Mouse (Mus musculus): ENCODE results near the gene 4930562C15Rik. TPM values are rescaled to one million over a fixed set of nuclear protein-coding genes. Genes with fewer than 3 reads are reported as not detected.
A peak's percentile ranks its signal among the peaks of the same experiment; 100 is the strongest.

The 4930562C15Rik gene
- polyA plus RNA-seq, 1 experiment from 2014 or later = 0.75 TPM

DNA sequence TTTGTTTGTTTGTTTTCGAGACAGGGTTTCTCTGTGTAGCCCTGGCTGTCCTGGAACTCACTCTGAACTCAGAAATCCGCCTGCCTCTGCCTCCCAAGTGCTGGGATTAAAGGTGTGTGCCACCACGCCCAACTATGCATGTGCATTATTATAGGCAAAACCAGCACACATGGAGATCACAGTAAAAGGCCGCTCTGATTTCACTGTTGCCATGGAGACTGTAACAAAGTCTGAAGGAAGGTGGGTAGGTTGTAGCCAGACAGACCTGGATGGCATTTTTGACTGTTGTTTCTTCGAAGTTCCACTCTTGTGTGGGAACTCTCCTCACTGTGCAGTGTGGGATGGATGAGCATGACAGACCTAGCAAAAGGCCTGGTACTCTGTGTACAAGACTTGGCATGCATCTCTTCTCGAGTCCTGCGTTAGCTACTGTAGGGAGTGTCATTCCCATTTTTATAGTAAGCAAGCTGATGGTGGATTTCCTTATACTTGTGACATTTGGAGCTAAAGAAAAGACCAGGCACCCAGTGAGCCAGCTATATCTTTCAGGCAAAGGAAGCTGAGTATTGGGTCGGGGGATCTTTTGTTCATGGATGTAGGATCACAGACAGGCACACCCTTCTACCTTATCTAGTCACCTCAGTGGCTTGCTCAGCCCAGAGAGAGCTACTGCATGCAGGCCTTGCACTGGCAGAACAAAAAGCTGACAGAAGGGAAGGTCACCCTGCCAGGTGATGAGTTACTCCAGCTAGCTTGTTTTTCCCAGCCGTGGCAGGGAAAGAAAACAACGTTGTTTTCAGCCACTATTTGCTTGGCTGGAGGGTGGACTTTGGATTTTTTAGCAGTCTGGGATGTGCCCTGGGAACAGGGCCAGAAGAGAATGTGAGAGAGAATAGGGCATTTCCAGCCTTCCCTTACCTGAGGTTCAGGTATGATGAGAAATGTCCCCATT lies 46.5 kb downstream of the 4930562C15Rik start:
- WGBS = 77% methylated on average over 10 of the region's 10 CpGs
- ATAC-seq (ENCODE audit: low FRiP score, low read depth) = no peak
- peak overlapping the region; percentile 81 for H3K4me3 ChIP-seq
- H3K4me2 ChIP-seq (replicated peaks) = peak overlapping the region; percentile 71
- no peaks in the 10 kb centered on the region for H3K9me3 ChIP-seq
- peak overlapping the region; percentile 89 for H3K9ac ChIP-seq
- H3K27ac ChIP-seq = peak overlapping the region; percentile 97
- 0 out of 2 replicates have a peak, but pooled peaks cover 1% of the 10 kb centered on the region for H3K36me3 ChIP-seq
- no peaks in the 10 kb centered on the region for H3K27me3 ChIP-seq
- H3K4me1 ChIP-seq = peaks cover 30% of the 10 kb centered on the region

DNA sequence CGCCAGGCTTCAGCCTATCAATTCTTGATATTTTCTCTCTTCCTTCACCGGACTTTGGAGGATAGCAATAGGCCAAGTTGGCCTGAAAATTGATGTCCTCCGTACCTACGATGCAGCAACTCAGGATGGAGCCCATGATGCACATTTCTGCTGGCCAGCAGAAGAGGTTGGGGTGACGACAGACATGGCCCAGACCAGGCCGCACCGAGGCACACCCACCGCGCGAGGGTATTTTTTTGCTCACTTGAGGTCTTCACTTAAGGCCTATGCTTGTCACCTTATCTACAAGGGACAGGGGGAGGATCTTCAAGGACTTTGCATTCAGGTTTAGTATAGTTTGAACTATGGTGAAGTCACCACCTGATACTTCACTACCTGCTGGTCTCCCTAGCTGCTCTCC lies 49.7 kb downstream of the 4930562C15Rik start:
- H3K27ac ChIP-seq = 0 out of 2 replicates have a peak overlapping the region, but pooled peaks have one; percentile 34
- H3K4me1 ChIP-seq = peaks cover 36% of the 10 kb centered on the region
- peak overlapping the region; percentile 87 for H3K4me2 ChIP-seq (replicated peaks)
- no peaks in the 10 kb centered on the region for H3K36me3 ChIP-seq
- H3K27me3 ChIP-seq = no peaks in the 10 kb centered on the region
- no peak overlapping the region for H3K9ac ChIP-seq
- WGBS = 91% methylated on average over 10 of the region's 10 CpGs
- ATAC-seq (ENCODE audit: low FRiP score, low read depth) = no peak
- no peaks in the 10 kb centered on the region for H3K9me3 ChIP-seq
- H3K4me3 ChIP-seq = peak overlapping the region; percentile 92

DNA sequence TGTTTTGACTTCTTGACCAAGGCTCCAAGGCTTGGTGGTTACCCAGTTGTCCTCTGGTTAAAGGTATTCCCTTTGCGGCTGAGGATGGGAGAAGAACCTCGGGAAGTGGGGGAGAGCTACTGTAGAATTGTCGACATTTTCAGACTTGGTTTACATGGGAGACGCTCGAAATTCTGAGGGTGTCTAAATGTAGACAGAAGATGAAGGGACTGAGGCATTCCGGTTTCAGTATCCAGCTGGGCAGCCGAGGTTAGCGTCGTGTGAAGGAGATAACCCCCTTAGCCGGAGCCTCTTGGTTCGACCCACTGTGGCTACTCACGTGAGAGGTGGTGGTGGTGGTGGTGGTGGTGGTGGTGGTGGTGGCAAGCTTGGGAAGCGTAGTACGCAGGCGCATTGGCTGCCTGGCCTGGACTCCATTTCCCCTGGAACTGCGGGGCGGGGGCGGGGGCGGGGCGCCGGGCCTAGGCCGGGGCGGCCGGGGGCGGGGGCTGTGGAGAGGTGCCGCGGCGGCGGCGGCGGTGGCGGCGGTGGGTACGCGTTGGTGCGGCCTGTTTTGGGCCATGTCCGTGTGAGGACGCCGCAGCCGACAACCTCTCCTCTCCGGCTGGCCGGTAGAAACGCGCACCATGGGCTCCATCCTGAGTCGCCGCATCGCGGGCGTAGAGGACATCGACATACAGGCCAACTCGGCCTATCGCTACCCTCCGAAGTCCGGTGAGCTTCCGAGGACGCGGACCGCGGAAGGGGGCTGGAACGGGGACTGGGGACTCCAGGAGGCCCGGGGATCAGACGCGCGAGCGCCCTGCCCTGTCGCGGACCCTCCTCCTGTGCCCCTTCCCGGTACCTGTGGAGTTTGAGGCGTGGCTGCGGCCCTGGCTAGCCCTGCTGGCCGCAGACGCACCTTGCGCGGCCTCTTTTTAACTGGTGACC lies 50.8 kb downstream of the 4930562C15Rik start, which contains the start of gene Mgrn1:
Gene Mgrn1 (plus strand): TSS at position 490 of the 930 bp plus-strand sequence.
- 1% methylated on average over 62 of the region's 74 CpGs for WGBS
- Histone ChIP-seq H3K9ac (peak within 1 kb of the TSS; percentile 96), H3K4me2 (replicated peaks) (peak within 1 kb of the TSS; percentile 87), H3K27me3 (no peaks in the 10 kb centered on the region), H3K36me3 (peaks cover 3% of the 10 kb centered on the region), H3K4me1 (peaks cover 41% of the 10 kb centered on the region), H3K4me3 (peak within 1 kb of the TSS; percentile 92), H3K9me3 (no peaks in the 10 kb centered on the region), H3K27ac (peak within 1 kb of the TSS; percentile 84)
- peak; percentile 89 for ATAC-seq (ENCODE audit: low FRiP score, low read depth)

DNA sequence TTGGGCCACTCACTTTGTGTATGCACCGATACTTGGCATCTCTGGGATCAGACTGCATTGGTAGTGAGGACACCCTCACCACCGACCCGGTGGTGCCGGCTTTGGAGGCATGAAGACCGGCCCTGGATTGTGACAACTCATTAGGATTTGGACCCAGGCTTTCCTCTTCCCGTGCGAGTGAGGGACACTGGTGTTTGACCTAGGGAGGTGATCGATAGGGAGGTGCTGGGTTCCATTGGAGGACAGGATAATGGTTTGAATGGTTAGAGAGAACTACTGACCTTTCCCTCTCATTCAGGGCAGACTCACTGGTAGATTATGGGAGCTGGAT lies 51.4 kb downstream of the 4930562C15Rik start:
- Histone ChIP-seq H3K9me3 (no peaks in the 10 kb centered on the region), H3K4me2 (replicated peaks) (peak overlapping the region; percentile 87), H3K27ac (peak overlapping the region; percentile 84), H3K4me3 (peak overlapping the region; percentile 92), H3K9ac (peak overlapping the region; percentile 96), H3K36me3 (peaks cover 10% of the 10 kb centered on the region), H3K27me3 (no peaks in the 10 kb centered on the region), H3K4me1 (peaks cover 35% of the 10 kb centered on the region)
- peak; percentile 20; the same call in 1 of the 2 replicates for ATAC-seq (ENCODE audit: low FRiP score, low read depth)
- WGBS = under 1% methylated on average over 8 of the region's 8 CpGs

DNA sequence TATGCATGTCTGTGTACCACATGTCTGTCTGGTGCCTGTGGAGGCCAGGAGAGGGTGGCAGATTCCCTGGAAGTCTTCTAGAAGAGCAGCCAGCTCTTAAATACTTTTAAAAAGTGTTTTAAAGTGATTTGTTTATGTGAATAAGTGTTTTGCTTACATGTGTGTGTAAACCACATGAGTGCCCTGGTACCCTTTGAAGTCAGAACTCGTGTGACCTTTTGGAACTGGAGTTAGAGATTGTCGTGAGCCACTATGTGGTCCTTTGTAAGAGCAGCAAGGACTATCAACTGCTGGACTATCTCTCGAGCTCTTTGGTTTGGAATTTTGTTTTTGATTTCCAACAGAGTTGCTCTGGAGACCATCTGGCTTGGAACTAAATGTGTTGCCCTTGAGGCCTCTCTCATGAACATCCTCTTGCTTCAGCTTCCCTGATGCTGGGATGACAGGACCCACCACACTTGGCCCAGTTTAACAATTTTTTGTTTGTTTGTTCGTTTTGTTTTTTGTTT lies 55.0 kb downstream of the 4930562C15Rik start:
- Histone ChIP-seq H3K4me2 (replicated peaks) (no peak overlapping the region), H3K36me3 (peaks cover 19% of the 10 kb centered on the region), H3K4me1 (peaks cover 31% of the 10 kb centered on the region), H3K27me3 (no peaks in the 10 kb centered on the region), H3K27ac (peak overlapping the region; percentile 1; the same call in 1 of the 2 replicates), H3K9ac (no peak overlapping the region), H3K9me3 (no peaks in the 10 kb centered on the region), H3K4me3 (no peak overlapping the region)
- no peak for ATAC-seq (ENCODE audit: low FRiP score, low read depth)
- WGBS = 39% methylated on average over 4 of the region's 4 CpGs

DNA sequence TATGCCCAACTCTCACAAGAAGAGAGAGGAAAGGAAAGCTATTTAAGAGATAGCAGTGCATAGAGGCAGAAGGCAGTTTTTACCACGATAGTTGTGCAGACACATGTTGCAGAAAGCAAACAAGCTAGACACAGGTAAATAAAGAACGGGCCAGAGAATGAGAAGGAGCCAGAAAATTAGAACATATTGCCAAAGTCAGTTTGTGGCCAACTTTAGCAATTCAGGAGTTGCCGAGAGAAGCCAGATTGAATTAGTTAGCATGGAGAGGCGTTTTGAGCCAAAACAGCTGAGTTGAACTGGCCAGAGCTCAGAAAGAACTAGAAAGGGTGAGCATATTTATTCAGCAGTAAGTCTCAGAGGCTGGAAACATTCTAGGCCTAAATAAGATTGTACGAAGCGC lies 57.0 kb downstream of the 4930562C15Rik start:
- 87% methylated on average over 6 of the region's 6 CpGs for WGBS
- H3K27me3 ChIP-seq = no peaks in the 10 kb centered on the region

DNA sequence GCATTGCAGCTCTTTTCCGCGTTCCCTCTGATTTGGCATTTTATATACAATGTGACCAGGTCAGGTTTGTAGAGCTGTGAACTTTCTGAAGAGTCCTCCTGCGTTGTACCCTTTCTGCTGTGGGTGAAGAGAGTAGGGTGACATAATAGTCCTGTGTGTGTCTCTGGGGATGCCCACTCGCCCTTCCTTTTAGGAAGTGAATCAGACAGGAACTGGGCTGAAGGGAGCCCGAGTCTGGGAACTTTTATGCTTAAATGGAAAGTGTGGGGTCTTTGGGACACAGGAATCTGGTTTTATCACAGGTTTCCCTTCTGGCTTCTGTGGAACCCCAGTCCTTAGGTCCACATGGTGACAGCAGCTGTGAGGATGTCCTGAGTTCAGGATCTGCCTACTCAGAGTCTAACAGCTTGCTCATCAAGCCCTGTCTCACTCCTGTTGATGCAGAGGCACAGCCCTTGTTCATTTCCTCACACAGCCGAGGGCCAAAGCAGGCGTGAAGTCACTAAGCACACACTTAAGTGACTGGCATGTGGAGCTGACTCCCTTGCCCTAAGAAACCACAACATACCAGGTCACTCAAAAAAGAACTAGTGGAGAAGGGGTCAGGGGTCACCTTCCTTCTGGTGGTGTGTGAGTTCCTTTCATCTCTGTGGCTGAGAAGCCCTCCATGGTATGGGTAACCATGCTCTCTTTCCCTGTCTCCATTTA lies 59.1 kb downstream of the 4930562C15Rik start:
- no peak overlapping the region for H3K4me3 ChIP-seq
- H3K4me2 ChIP-seq (replicated peaks) = no peak overlapping the region
- no peaks in the 10 kb centered on the region for H3K9me3 ChIP-seq
- H3K36me3 ChIP-seq = peaks cover 19% of the 10 kb centered on the region
- H3K4me1 ChIP-seq = peaks cover 16% of the 10 kb centered on the region
- H3K27me3 ChIP-seq = no peaks in the 10 kb centered on the region
- H3K27ac ChIP-seq = no peak overlapping the region
- H3K9ac ChIP-seq = no peak overlapping the region
- WGBS = 80% methylated on average over 7 of the region's 7 CpGs
- no peak for ATAC-seq (ENCODE audit: low FRiP score, low read depth)

More for the DNA sequence above, 57.0 kb downstream of the 4930562C15Rik start:
- Histone ChIP-seq H3K9ac (no peak overlapping the region), H3K4me2 (replicated peaks) (no peak overlapping the region), H3K4me3 (no peak overlapping the region), H3K9me3 (no peaks in the 10 kb centered on the region), H3K27ac (no peak overlapping the region), H3K4me1 (peaks cover 31% of the 10 kb centered on the region), H3K36me3 (peaks cover 19% of the 10 kb centered on the region)
- ATAC-seq (ENCODE audit: low FRiP score, low read depth) = no peak

DNA sequence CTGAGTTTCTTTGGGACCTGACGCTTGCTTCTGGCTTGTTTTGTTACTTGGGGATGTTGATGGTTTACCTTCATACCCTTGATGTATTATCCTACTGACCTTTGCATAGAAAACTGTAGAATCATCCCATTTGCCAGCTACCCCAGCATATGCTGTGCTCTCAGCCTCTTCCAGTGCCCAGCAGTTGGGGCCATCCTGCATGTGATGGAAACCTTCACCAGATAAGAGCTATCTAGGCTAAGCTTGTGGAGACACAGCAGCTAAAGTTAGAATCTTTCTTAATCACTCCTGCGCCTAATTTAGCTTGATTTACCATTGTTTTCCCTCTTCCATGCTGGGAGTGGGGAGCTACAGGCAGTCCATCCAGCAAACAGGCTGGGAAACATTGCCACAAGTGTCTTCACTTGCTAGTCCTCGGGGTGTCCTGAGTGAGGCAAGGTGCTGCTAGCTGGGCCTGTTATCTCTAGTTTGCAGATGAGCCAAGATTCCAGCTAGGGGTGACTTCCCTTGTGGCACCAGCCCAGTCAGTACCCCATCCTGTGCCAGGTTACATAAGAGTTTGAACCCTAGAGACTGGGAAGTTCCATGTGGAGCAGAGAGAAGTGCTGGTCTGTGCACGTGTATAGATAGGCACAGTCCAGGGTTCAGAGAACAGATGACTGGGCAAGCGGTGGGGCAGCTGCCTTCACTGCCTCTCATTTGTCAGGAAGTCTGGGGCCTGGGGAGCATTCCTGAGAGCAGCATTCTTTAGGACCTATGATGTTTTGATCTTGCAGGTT lies 61.2 kb downstream of the 4930562C15Rik start:
- Histone ChIP-seq H3K9ac (no peak overlapping the region), H3K9me3 (no peaks in the 10 kb centered on the region), H3K27ac (0 out of 2 replicates have a peak overlapping the region, but pooled peaks have one; percentile 6), H3K27me3 (no peaks in the 10 kb centered on the region), H3K4me2 (replicated peaks) (no peak overlapping the region), H3K36me3 (peaks cover 19% of the 10 kb centered on the region), H3K4me1 (peaks cover 9% of the 10 kb centered on the region; the same call in 1 of the 2 replicates), H3K4me3 (no peak overlapping the region)
- 70% methylated on average over 5 of the region's 5 CpGs for WGBS
- ATAC-seq (ENCODE audit: low FRiP score, low read depth) = no peak

DNA sequence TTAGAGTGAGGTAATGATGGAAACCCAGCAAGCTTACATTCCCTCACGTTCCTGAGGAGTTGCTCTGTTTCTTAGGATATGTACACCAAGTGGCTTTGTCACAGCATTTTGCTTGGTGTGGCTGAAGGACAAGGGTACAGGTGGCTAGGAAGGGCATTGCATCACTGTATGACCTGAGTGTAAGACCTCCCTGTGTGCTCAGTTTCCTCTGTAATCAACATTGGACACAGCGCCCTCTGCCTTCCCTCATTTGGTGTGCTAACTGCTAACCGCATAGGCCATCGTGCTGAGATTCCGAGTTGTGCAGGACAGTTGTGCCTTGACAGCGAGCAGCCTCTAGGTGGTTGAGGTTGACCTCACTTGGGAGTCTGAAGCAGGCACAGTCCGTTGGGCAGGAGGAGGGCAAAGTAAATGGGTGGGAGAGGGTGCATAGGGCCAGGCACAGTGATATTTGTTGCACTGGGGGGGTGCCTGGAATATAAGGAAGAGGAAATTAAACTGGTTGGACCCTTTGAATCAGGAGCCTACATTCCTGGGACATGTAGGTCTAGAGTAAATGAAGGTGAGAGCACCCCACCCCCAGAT lies 62.0 kb downstream of the 4930562C15Rik start:
- H3K36me3 ChIP-seq = peaks cover 15% of the 10 kb centered on the region
- H3K27me3 ChIP-seq = no peaks in the 10 kb centered on the region

DNA sequence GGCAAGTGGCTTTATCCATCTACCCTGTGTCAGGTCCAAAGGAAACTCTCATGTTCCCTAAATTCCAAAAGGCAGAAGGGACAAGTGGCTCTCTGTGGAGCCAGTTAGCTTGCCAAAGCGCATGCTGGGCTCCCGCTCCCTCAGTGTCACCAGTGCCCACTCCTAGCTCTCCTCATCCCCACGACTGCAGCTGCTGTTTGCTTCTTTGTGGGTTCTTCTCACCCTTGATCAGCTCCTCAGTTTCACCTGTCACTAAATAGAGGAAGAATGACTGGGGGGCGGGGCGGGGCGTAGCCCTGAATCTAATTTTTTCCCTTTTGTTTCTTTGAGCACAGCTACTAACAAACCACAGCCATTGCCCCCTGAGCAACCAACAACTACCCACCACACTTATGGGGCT lies 63.7 kb downstream of the 4930562C15Rik start:
- no peak overlapping the region for H3K4me2 ChIP-seq (replicated peaks)
- H3K4me1 ChIP-seq = peaks cover 10% of the 10 kb centered on the region; the same call in 1 of the 2 replicates
- H3K9ac ChIP-seq = no peak overlapping the region
- peaks cover 12% of the 10 kb centered on the region for H3K36me3 ChIP-seq
- ATAC-seq (ENCODE audit: low FRiP score, low read depth) = no peak
- no peaks in the 10 kb centered on the region for H3K27me3 ChIP-seq
- WGBS = 91% methylated on average over 6 of the region's 6 CpGs
- H3K4me3 ChIP-seq = no peak overlapping the region
- H3K27ac ChIP-seq = no peak overlapping the region
- no peaks in the 10 kb centered on the region for H3K9me3 ChIP-seq

More for the DNA sequence above, 62.0 kb downstream of the 4930562C15Rik start:
- H3K9ac ChIP-seq = no peak overlapping the region
- ATAC-seq (ENCODE audit: low FRiP score, low read depth) = no peak
- H3K4me1 ChIP-seq = peaks cover 10% of the 10 kb centered on the region; the same call in 1 of the 2 replicates
- H3K27ac ChIP-seq = no peak overlapping the region
- WGBS = 66% methylated on average over 7 of the region's 7 CpGs
- H3K9me3 ChIP-seq = no peaks in the 10 kb centered on the region
- H3K4me2 ChIP-seq (replicated peaks) = no peak overlapping the region
- H3K4me3 ChIP-seq = no peak overlapping the region

Data from limb, embryonic 13.5 days (tissue).